Mouse (Mus musculus): Measurements from ENCODE around the gene Uri1.

The Uri1 gene

GRCm38 (mm10) chr7:38023451-38023850 is at the start of gene Uri1:
TSS of gene Uri1 (minus strand) at chr7:38023551.
- no peak for DNase-seq (ENCODE audit: low spot score in 2 of 2)

GRCm38 (mm10) chr7:38071065-38071464 is 47.7 kb upstream of the Uri1 start:
- no peak for DNase-seq (ENCODE audit: low spot score in 2 of 2)

GRCm38 (mm10) chr7:38070663-38071062 is 47.3 kb upstream of the Uri1 start:
- DNase-seq (ENCODE audit: low spot score in 2 of 2), result no peak

- no peak for DNase-seq (ENCODE audit: low spot score in 2 of 2)
Measured at GRCm38 (mm10) chr7:38064431-38064830, 41.1 kb upstream of the Uri1 start.

- DNase-seq (ENCODE audit: low spot score in 2 of 2), result peak; percentile 90 to 94
Measured at GRCm38 (mm10) chr7:38061060-38061970, 38.0 kb upstream of the Uri1 start.

- no peak for DNase-seq (ENCODE audit: low spot score in 2 of 2)
Measured at GRCm38 (mm10) chr7:38059636-38060330, 36.4 kb upstream of the Uri1 start.

GRCm38 (mm10) chr7:38059096-38059495 is 35.7 kb upstream of the Uri1 start:
- DNase-seq (ENCODE audit: low spot score in 2 of 2), result no peak

- DNase-seq (ENCODE audit: low spot score in 2 of 2), result peak; percentile 48 to 70
Measured at GRCm38 (mm10) chr7:38055996-38056395, 32.6 kb upstream of the Uri1 start.

GRCm38 (mm10) chr7:38054246-38054645 is 30.9 kb upstream of the Uri1 start:
- no peak for DNase-seq (ENCODE audit: low spot score in 2 of 2)

- DNase-seq (ENCODE audit: low spot score in 2 of 2), result no peak
Measured at GRCm38 (mm10) chr7:38047229-38047628, 23.9 kb upstream of the Uri1 start.

- no peak for DNase-seq (ENCODE audit: low spot score in 2 of 2)
Measured at GRCm38 (mm10) chr7:38041244-38041643, 17.9 kb upstream of the Uri1 start.

- no peak for DNase-seq (ENCODE audit: low spot score in 2 of 2)
Measured at GRCm38 (mm10) chr7:38037586-38037985, 14.2 kb upstream of the Uri1 start.

GRCm38 (mm10) chr7:38031183-38031582 is 7.8 kb upstream of the Uri1 start:
- DNase-seq (ENCODE audit: low spot score in 2 of 2), result no peak

- DNase-seq (ENCODE audit: low spot score in 2 of 2), result no peak
Measured at GRCm38 (mm10) chr7:38030606-38031005, 7.3 kb upstream of the Uri1 start.

- no peak for DNase-seq (ENCODE audit: low spot score in 2 of 2)
Measured at GRCm38 (mm10) chr7:38029986-38030385, 6.6 kb upstream of the Uri1 start.

GRCm38 (mm10) chr7:38029083-38029482 is 5.7 kb upstream of the Uri1 start:
- no peak for DNase-seq (ENCODE audit: low spot score in 2 of 2)

- no peak for DNase-seq (ENCODE audit: low spot score in 2 of 2)
Measured at GRCm38 (mm10) chr7:38027940-38028600, 4.7 kb upstream of the Uri1 start.

GRCm38 (mm10) chr7:38024839-38025238 is 1.5 kb upstream of the Uri1 start:
- DNase-seq (ENCODE audit: low spot score in 2 of 2), result no peak

GRCm38 (mm10) chr7:38019770-38020169 is 3.6 kb downstream of the Uri1 start:
- no peak for DNase-seq (ENCODE audit: low spot score in 2 of 2)

GRCm38 (mm10) chr7:38019369-38019749 is 4.0 kb downstream of the Uri1 start:
- DNase-seq (ENCODE audit: low spot score in 2 of 2), result peak; percentile 81 to 84

- DNase-seq (ENCODE audit: low spot score in 2 of 2), result peak; percentile 53 to 70
Measured at GRCm38 (mm10) chr7:38018416-38019368, 4.7 kb downstream of the Uri1 start.

Measured in right cerebral cortex, adult 2 months (tissue).